Comparison of ENCODE assay signal across 37 mouse cellular contexts in the genomic region with DNA sequence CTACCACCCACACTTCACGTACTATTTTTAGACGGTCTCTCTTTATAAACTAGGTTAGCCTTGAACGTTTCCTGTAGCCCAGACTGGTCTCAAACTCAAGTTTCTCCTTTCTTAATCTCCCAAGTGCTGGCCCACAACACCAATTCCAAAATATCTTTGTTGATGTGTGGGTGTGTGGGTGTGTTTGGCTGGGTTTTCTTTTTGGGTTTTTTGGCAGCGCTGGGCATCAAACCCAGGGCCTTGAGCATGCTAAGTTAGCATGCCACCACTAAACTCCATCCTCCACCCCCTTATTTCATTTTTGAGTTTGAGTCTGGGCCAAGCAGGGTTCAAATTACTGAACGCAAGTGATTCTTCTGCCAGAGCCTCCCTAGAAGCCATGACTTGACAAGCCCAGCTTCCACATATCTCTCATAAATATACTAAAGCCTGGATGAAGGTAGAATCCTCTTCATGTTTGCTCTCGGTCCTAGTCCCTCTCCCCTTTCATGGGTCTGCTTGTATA. TPM values are rescaled to one million over a fixed set of nuclear protein-coding genes. Genes with fewer than 3 reads are reported as not detected.
DNase-seq lines count a peak whose midpoint lies in the region; ATAC-seq and TF ChIP-seq lines count a peak whose summit lies in the region.
"Had no signal": no experiment of that assay in that cellular context is flagged by ENCODE, and none has a peak within 500 bp of the region (broad histone marks: within the 10 kb centered on the region; RNA-seq: fewer than 3 reads in every experiment).

No protein-coding gene starts in this region.

- intact Hi-C loops in heart, postnatal 36 days (cut with DNase I), result no loop called here
- intact Hi-C loops in heart, postnatal 10 days (cut with DNase I), result no loop called here

- no peaks in the 10 kb centered on the region for H3K9me3 ChIP-seq in lung, embryonic 14.5 days (ENCODE audit: low read depth, low read length)
- H3K9me3 ChIP-seq: embryonic facial prominence, embryonic 13.5 days; forebrain, embryonic 12.5 days; heart, embryonic 10.5 days; heart, embryonic 15.5 days; hindbrain, embryonic 13.5 days; megakaryocyte, embryonic 14.5 days; midbrain, embryonic 13.5 days; neural tube, embryonic 15.5 days had no signal

- no peaks in the 10 kb centered on the region for H3K27me3 ChIP-seq in lung, embryonic 14.5 days (ENCODE audit: insufficient read depth, low read length)
- H3K27me3 ChIP-seq: embryonic facial prominence, embryonic 13.5 days; forebrain, embryonic 12.5 days; heart, embryonic 15.5 days; hindbrain, embryonic 13.5 days; midbrain, embryonic 13.5 days; neural tube, embryonic 15.5 days had no signal

- DNase-seq in frontal cortex, postnatal 10 days (ENCODE audit: low spot score in 2 of 2), result no peak
- peak; percentile 16 for DNase-seq in lung, embryonic 14.5 days
- DNase-seq in lung, postnatal 4 days, result no peak
- peak; percentile 3 for DNase-seq in A20 (ENCODE audit: low read depth, low spot score)
- peak; percentile 47 for DNase-seq in fibroblast of lung, adult 2 months (ENCODE audit: low read depth)
- DNase-seq in heart, postnatal 36 days, result no peak
- DNase-seq in heart, postnatal 10 days, result no peak
- DNase-seq: adrenal gland, adult 2 months; cerebellum, adult 11-12 months; cerebellum, postnatal 10 days; forebrain, postnatal 0 days; gastrocnemius, postnatal 10 days; heart, postnatal 4 days; kidney, postnatal 10 days; layer of hippocampus, postnatal 36 days; liver; lung, adult 2 months; spleen, adult 18-20 months; thymus, adult 18-20 months; thymus, postnatal 36 days had no signal

- H3K27ac ChIP-seq in lung, embryonic 14.5 days (ENCODE audit: low read depth), result no peak overlapping the region
- H3K27ac ChIP-seq: embryonic facial prominence, embryonic 13.5 days; forebrain, embryonic 12.5 days; heart, embryonic 10.5 days; heart, embryonic 15.5 days; hindbrain, embryonic 13.5 days; liver, embryonic 14.5 days; midbrain, embryonic 13.5 days; neural tube, embryonic 15.5 days had no signal

- no peaks in the 10 kb centered on the region for H3K36me3 ChIP-seq in lung, embryonic 14.5 days (ENCODE audit: insufficient read depth)
- H3K36me3 ChIP-seq: embryonic facial prominence, embryonic 13.5 days; forebrain, embryonic 12.5 days; heart, embryonic 10.5 days; heart, embryonic 15.5 days; hindbrain, embryonic 13.5 days; midbrain, embryonic 13.5 days; neural tube, embryonic 15.5 days had no signal

- H3K9ac ChIP-seq in lung, embryonic 14.5 days, result no peak overlapping the region
- H3K9ac ChIP-seq: embryonic facial prominence, embryonic 13.5 days; forebrain, embryonic 12.5 days; forebrain, postnatal 0 days; heart, embryonic 15.5 days; hindbrain, embryonic 13.5 days; liver, embryonic 14.5 days; midbrain, embryonic 13.5 days; neural tube, embryonic 15.5 days had no signal

- no peaks in the 10 kb centered on the region for H3K4me1 ChIP-seq in lung, embryonic 14.5 days (ENCODE audit: insufficient read depth)
- H3K4me1 ChIP-seq: embryonic facial prominence, embryonic 13.5 days; forebrain, embryonic 12.5 days; heart, embryonic 10.5 days; hindbrain, embryonic 13.5 days; midbrain, embryonic 13.5 days; neural tube, embryonic 15.5 days had no signal

- no peak for TF ChIP-seq CTCF in lung, embryonic 14.5 days (IDR thresholded peaks at IDR 0.05; ENCODE audit: low read depth)

- H3K4me2 ChIP-seq in lung, embryonic 14.5 days, result no peak overlapping the region
- H3K4me2 ChIP-seq: embryonic facial prominence, embryonic 13.5 days; forebrain, embryonic 12.5 days; heart, embryonic 15.5 days; hindbrain, embryonic 13.5 days; midbrain, embryonic 13.5 days; neural tube, embryonic 15.5 days had no signal

- 54% methylated on average over 6 of the region's 6 CpGs for WGBS in lung, embryonic 14.5 days

- H3K4me3 ChIP-seq in lung, embryonic 14.5 days (ENCODE audit: low read depth, low read length), result no peak overlapping the region
- H3K4me3 ChIP-seq: embryonic facial prominence, embryonic 13.5 days; erythroblast, embryonic 14.5 days; forebrain, embryonic 12.5 days; heart, embryonic 10.5 days; heart, embryonic 15.5 days; hindbrain, embryonic 13.5 days; megakaryocyte, embryonic 14.5 days; midbrain, embryonic 13.5 days; neural tube, embryonic 15.5 days had no signal

- peak; percentile 62 for ATAC-seq in frontal cortex, adult (ENCODE audit: low TSS enrichment)
- no peak for ATAC-seq in lung, embryonic 14.5 days (ENCODE audit: insufficient read depth)
- ATAC-seq: activated CD4-positive, CD25-positive, alpha-beta regulatory T cell, adult 4 months; CD4-positive, CD25-positive, alpha-beta regulatory T cell, adult 4 months; forebrain, postnatal 0 days; intestine, postnatal 0 days; midbrain, embryonic 13.5 days had no signal

RNA-seq across cellular contexts. Expression of a gene that starts 5.9 kb away (rescaled TPM):
- 0.92 and 1.5 TPM in 2 replicates for polyA plus RNA-seq in lung, embryonic 14.5 days (2014; fragmentation: Nextera tagmentation; extraction: Ambion mirVana)
- under 1 TPM; 0.44 to 0.49 TPM for total RNA-seq in heart, postnatal 36 days (2021)
- under 1 TPM; 0.30 to 0.60 TPM for total RNA-seq in heart, postnatal 10 days (2021)
- total RNA-seq: common myeloid progenitor, adult 5-6 weeks; left cerebral cortex, postnatal 10 days; monocyte, adult 5-6 weeks had no signal
- polyA plus RNA-seq: erythroblast, embryonic 14.5 days had no signal

RNA-seq across cellular contexts. Expression of a gene that starts 46.1 kb away (rescaled TPM):
- polyA plus RNA-seq in lung, embryonic 14.5 days (2014; fragmentation: Nextera tagmentation; extraction: Ambion mirVana), result 690 and 709 TPM in 2 replicates
- total RNA-seq in heart, postnatal 36 days (2021), result 100 to 1,000 TPM; 374 to 455 TPM
- total RNA-seq in heart, postnatal 10 days (2021), result 100 to 1,000 TPM; 708 to 807 TPM

Comparison
In these comparisons a context has a peak if more than half of its experiments do, and no peak if none do; other contexts are left out.
1. DNase-seq: peak in lung, embryonic 14.5 days (single experiment), A20 (single experiment) and fibroblast of lung, adult 2 months (single experiment); none in frontal cortex, postnatal 10 days (0 of 2), lung, postnatal 4 days (0 of 2), heart, postnatal 36 days (0 of 2) and heart, postnatal 10 days (0 of 2).